Mouse (Mus musculus) adrenal gland (tissue): ENCODE measurements around the gene Arhgap30.

Experiments used
- intact Hi-C: fragments of 180-260 bp; cut with DNase I; formaldehyde crosslinking; loops from one replicate; pipeline ENCODE4 v1.15.1; 2025

Arhgap30 gene

GRCm38 (mm10) chr1:171422504-171423095 is 33.8 kb downstream of the Arhgap30 start:
- intact Hi-C loops = no loop called here

- intact Hi-C loops = no loop called here
Measured at GRCm38 (mm10) chr1:171424638-171425037, 35.9 kb downstream of the Arhgap30 start.

GRCm38 (mm10) chr1:171425126-171425525 is 36.4 kb downstream of the Arhgap30 start:
- intact Hi-C loops = no loop called here

- intact Hi-C loops = no loop called here
Measured at GRCm38 (mm10) chr1:171432158-171432557, 43.4 kb downstream of the Arhgap30 start.

- intact Hi-C loops = no loop called here
Measured at GRCm38 (mm10) chr1:171435288-171435814, 46.6 kb downstream of the Arhgap30 start.

GRCm38 (mm10) chr1:171435974-171436373 is 47.2 kb downstream of the Arhgap30 start:
- intact Hi-C loops = no loop called here

- intact Hi-C loops = no loop called here
Measured at GRCm38 (mm10) chr1:171437264-171438013, 48.7 kb downstream of the Arhgap30 start, which contains the start of gene F11r. Gene F11r, plus strand, starts transcription at chr1:171437535.

- intact Hi-C loops = no loop called here
Measured at GRCm38 (mm10) chr1:171438014-171438670, 49.4 kb downstream of the Arhgap30 start.

GRCm38 (mm10) chr1:171439072-171439471 is 50.3 kb downstream of the Arhgap30 start:
- intact Hi-C loops = no loop called here

- intact Hi-C loops = no loop called here
Measured at GRCm38 (mm10) chr1:171440025-171440725, 51.4 kb downstream of the Arhgap30 start.

- intact Hi-C loops = no loop called here
Measured at GRCm38 (mm10) chr1:171441466-171442412, 53.0 kb downstream of the Arhgap30 start.

GRCm38 (mm10) chr1:171442413-171442760 is 53.6 kb downstream of the Arhgap30 start:
- intact Hi-C loops = no loop called here

GRCm38 (mm10) chr1:171445050-171445449 is 56.3 kb downstream of the Arhgap30 start:
- intact Hi-C loops = no loop called here

GRCm38 (mm10) chr1:171446854-171447253 is 58.1 kb downstream of the Arhgap30 start:
- intact Hi-C loops = no loop called here

GRCm38 (mm10) chr1:171447692-171448091 is 58.9 kb downstream of the Arhgap30 start:
- intact Hi-C loops = no loop called here

- intact Hi-C loops = no loop called here
Measured at GRCm38 (mm10) chr1:171450062-171450461, 61.3 kb downstream of the Arhgap30 start.

- intact Hi-C loops = no loop called here
Measured at GRCm38 (mm10) chr1:171451001-171451400, 62.2 kb downstream of the Arhgap30 start.

- intact Hi-C loops = no loop called here
Measured at GRCm38 (mm10) chr1:171452522-171452921, 63.8 kb downstream of the Arhgap30 start.

GRCm38 (mm10) chr1:171452923-171453322 is 64.2 kb downstream of the Arhgap30 start:
- intact Hi-C loops = no loop called here

GRCm38 (mm10) chr1:171454926-171455325 is 66.2 kb downstream of the Arhgap30 start:
- intact Hi-C loops = no loop called here
